Mouse (Mus musculus) hindbrain, embryonic 16.5 days (tissue): Measurements from ENCODE around the gene Gata2. TPM values are rescaled to one million over a fixed set of nuclear protein-coding genes. Genes with fewer than 3 reads are reported as not detected.

Experiments used
- ATAC-seq: fragments of 200-750 bp; cut with Nextera tagmentation; 2 replicates; pipeline ENCODE4 v1.8.0; 2017; ENCODE audit warnings: moderate TSS enrichment, moderate library complexity
- H3K27ac ChIP-seq: fragments of 300-500 bp; sonication (generic); 2 replicates; pipeline ENCODE4 v1.5.1; 2014; ENCODE audit warnings: low read depth, mild to moderate bottlenecking, control low read depth, low read length, moderate library complexity
- H3K27me3 ChIP-seq: fragments of 300-500 bp; sonication (generic); replicated peaks from 2 replicates; pipeline ENCODE4 v1.6.1; 2014; ENCODE audit warnings: low read length; ENCODE audit not compliant: control insufficient read depth, insufficient read depth
- H3K36me3 ChIP-seq: fragments of 300-500 bp; sonication (generic); 2 replicates; pipeline ENCODE4 v1.6.1; 2014; ENCODE audit warnings: mild to moderate bottlenecking, low read length, moderate library complexity, mixed read lengths; ENCODE audit not compliant: control insufficient read depth, insufficient read depth
- H3K4me1 ChIP-seq: fragments of 300-500 bp; sonication (generic); 2 replicates; pipeline ENCODE4 v1.6.1; 2014; ENCODE audit warnings: low read depth, low read length; ENCODE audit not compliant: control insufficient read depth, insufficient read depth
- H3K4me2 ChIP-seq: fragments of 300-500 bp; sonication (generic); 2 replicates; pipeline ENCODE4 v1.6.1; 2014; ENCODE audit warnings: mild to moderate bottlenecking, low read length, control low read depth, moderate library complexity
- H3K4me3 ChIP-seq: fragments of 300-500 bp; sonication (generic); 2 replicates; pipeline ENCODE4 v1.5.1; 2014; ENCODE audit warnings: mild to moderate bottlenecking, low read length, control low read depth, moderate library complexity
- H3K9ac ChIP-seq: fragments of 300-500 bp; sonication (generic); 2 replicates; pipeline ENCODE4 v1.6.1; 2014; ENCODE audit warnings: low read depth, mild to moderate bottlenecking, control low read depth, low read length, moderate library complexity
- H3K9me3 ChIP-seq: fragments of 300-500 bp; sonication (generic); 2 replicates; pipeline ENCODE4 v1.6.1; 2014; ENCODE audit warnings: mild to moderate bottlenecking, low read length, moderate library complexity; ENCODE audit not compliant: control insufficient read depth
- WGBS: fragments of 180-500 bp; shearing (Covaris S2); extraction: QIAGEN DNeasy Blood & Tissue Kit; methylation state at CpG from one replicate; pipeline ENCODE4 v1.1.7; 2014; 5-methylcytosine and 5-hydroxymethylcytosine counted together
- polyA plus RNA-seq: library from polyadenylated mRNA; unstranded; fragments of >200 nt; fragmentation: Nextera tagmentation; extraction: Ambion mirVana; gene quantifications from 2 replicates; pipeline ENCODE4 v1.2.1, GENCODE M21; 2015

Gene Gata2
- polyA plus RNA-seq, 1 experiment from 2014 or later, result 14.1 TPM

DNA sequence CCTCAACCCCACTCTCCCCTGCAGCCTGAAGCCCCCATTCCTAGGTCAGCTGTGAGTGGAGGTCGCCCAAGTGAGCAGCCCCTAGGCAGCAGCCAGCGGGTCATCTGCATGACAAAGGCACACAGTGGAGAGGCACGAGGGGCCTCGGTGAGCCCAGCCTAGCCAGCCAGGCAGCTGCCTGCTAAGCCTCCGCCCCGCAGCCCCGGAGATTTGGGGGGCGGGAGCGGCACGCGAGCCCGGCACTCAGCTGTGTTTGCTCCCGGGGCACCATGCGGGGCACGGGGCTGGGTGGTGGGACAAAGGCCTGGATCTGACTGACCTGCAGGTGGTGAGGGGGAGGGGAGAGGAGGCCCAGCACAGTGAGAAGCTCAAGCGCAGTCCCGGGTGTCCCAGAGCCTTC lies 42.3 kb downstream of the Gata2 start:
- ATAC-seq, result peak; percentile 56; the same call in 1 of the 2 replicates
- Histone ChIP-seq H3K9me3 (no peaks in the 10 kb centered on the region), H3K9ac (peak overlapping the region; percentile 18; the same call in 1 of the 2 replicates), H3K27ac (no peak overlapping the region), H3K36me3 (no peaks in the 10 kb centered on the region), H3K4me1 (peaks cover 6% of the 10 kb centered on the region), H3K27me3 (0 out of 2 replicates have a peak, but pooled peaks cover 2% of the 10 kb centered on the region), H3K4me3 (no peak overlapping the region), H3K4me2 (peak overlapping the region; percentile 37)
- under 1% methylated on average over 17 of the region's 17 CpGs for WGBS

DNA sequence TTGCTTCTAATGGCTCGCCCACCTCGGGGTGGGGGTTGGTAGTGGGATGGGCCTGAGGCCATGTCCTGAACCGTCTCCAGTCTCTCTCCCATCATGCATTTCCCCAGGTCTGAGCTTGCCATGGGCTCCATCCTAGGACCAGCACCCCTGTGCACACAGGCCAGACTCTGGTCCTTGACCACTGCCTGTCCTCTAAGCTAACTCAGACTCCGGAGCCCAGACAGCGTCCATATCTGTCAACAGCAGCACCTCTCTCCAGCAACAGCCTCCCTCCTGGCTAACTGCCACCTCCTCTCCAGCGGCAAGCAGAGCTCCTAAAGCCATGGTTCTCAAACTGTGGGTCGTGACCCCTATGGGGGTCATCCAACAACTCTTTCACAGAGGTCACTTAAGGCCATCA lies 42.8 kb downstream of the Gata2 start:
- Histone ChIP-seq H3K4me1 (peaks cover 6% of the 10 kb centered on the region), H3K27me3 (0 out of 2 replicates have a peak, but pooled peaks cover 2% of the 10 kb centered on the region), H3K27ac (no peak overlapping the region), H3K4me2 (no peak overlapping the region), H3K9ac (no peak overlapping the region), H3K9me3 (no peaks in the 10 kb centered on the region), H3K4me3 (no peak overlapping the region), H3K36me3 (no peaks in the 10 kb centered on the region)
- 8% methylated on average over 7 of the region's 7 CpGs for whole genome bisulfite sequencing
- ATAC-seq, result no peak

DNA sequence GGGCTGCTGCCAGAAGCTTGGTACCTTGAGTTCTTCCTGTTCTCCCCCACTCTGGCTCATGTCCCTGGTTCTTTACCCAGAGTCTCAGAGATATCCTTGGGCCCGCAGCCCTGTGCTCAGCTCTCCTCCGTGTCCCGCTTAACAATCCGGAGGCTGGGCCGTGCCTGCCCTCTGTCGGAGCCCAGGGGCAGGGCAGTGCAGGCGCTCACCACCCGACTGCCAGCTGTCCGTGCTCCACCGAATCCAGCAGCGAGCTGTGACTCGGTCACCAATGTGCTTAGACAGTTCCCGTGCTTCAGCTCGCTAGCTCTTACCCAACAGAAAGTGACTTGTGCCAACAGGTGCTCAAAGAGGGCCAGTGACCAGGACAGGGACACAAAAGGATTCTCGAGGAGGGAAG lies 48.9 kb downstream of the Gata2 start:
- H3K4me1 ChIP-seq, result no peaks in the 10 kb centered on the region; the same call in 1 of the 2 replicates
- H3K4me3 ChIP-seq, result no peak overlapping the region
- H3K27me3 ChIP-seq, result peaks cover 6% of the 10 kb centered on the region; the same call in 1 of the 2 replicates
- no peak overlapping the region for H3K9ac ChIP-seq
- no peak overlapping the region for H3K27ac ChIP-seq
- no peaks in the 10 kb centered on the region for H3K36me3 ChIP-seq
- no peak overlapping the region for H3K4me2 ChIP-seq
- no peaks in the 10 kb centered on the region for H3K9me3 ChIP-seq
- 3% methylated on average over 15 of the region's 15 CpGs for WGBS
- peak; percentile 77; the same call in 1 of the 2 replicates for ATAC-seq

DNA sequence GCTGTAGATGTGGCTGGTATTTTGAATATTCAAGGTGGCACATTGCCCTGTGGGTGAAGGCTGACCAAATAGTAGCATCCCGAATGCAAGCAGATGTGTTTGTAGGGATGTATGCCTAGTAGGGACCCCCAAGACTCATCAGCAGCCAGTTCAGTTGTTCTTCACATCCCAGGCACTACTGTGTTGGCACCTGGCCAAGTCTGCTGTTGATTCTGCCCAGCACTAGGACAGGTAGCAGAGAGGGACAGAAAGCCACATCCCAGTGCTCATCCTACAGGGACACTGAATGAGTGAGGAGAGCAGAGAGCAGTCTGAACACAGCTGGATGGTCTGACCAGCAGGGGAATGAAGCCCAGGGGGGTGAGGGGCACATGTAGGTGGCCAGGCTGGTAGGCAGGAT lies 55.5 kb downstream of the Gata2 start:
- H3K4me2 ChIP-seq, result no peak overlapping the region
- 0 out of 2 replicates have a peak, but pooled peaks cover 2% of the 10 kb centered on the region for H3K27me3 ChIP-seq
- ATAC-seq, result no peak
- no peaks in the 10 kb centered on the region for H3K36me3 ChIP-seq
- no peak overlapping the region for H3K9ac ChIP-seq
- H3K4me1 ChIP-seq, result no peaks in the 10 kb centered on the region
- no peak overlapping the region for H3K4me3 ChIP-seq
- WGBS, result 85% methylated on average over 1 of the region's 1 CpGs
- no peaks in the 10 kb centered on the region for H3K9me3 ChIP-seq
- H3K27ac ChIP-seq, result no peak overlapping the region

DNA sequence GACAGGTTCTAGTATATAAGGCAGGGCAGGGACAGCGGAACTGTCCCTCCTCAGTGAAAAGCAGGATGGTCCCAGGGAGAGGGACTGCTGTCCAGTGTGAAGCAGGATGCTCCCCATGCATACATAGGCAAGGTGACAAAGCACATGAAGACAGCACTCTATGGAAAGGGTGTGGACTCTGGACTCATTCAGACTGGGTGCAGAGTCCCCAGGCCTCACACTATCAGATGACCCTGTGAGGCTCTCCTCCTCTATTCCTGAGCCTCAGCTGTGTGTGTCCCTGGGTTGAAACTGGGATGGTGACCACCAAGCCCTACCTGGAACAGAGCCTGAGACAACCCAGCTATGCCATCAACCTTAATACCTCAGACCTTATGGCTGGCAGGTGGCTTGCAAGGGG lies 57.7 kb downstream of the Gata2 start:
- Histone ChIP-seq H3K4me3 (no peak overlapping the region), H3K4me2 (no peak overlapping the region), H3K9ac (no peak overlapping the region), H3K9me3 (no peaks in the 10 kb centered on the region), H3K36me3 (no peaks in the 10 kb centered on the region), H3K27me3 (no peaks in the 10 kb centered on the region), H3K27ac (no peak overlapping the region), H3K4me1 (no peaks in the 10 kb centered on the region)
- 88% methylated on average over 1 of the region's 1 CpGs for WGBS
- ATAC-seq, result no peak

DNA sequence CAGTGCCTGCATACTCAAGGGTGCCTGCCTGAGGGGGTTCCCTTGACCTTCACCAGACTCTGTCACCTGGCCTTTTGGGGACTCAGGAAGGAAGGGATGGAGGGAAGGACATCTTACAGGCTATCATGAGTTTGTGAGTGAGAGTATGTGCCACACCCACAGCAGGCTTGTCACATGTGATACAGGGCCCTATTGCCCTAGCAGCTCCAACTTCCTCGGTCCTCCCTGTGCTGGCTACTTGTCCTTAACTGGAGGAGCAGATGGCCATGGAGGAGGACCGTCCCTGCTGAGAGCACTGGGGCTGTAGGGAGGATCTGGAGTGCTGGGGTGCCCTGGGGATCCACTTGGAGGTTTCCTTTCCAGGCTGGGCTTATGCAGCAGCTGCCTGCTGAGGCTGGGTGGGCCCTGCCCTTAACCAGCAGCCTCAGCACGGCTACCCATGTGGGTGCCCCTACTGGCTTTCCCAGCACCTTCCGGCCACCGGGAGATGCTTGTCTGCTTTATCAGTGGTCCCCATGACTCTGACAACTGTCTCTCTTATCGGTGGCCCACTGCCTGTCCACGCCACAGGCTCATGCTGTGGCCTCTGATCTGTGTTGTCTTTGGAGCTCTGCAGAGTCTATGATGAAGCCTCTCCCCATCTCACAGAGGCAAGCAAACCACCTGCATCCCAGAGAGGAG lies 58.2 kb downstream of the Gata2 start:
- WGBS, result 83% methylated on average over 7 of the region's 7 CpGs
- Histone ChIP-seq H3K4me2 (no peak overlapping the region), H3K27ac (no peak overlapping the region), H3K36me3 (no peaks in the 10 kb centered on the region), H3K27me3 (no peaks in the 10 kb centered on the region), H3K9me3 (no peaks in the 10 kb centered on the region), H3K4me3 (no peak overlapping the region), H3K9ac (no peak overlapping the region), H3K4me1 (no peaks in the 10 kb centered on the region)
- ATAC-seq, result no peak

DNA sequence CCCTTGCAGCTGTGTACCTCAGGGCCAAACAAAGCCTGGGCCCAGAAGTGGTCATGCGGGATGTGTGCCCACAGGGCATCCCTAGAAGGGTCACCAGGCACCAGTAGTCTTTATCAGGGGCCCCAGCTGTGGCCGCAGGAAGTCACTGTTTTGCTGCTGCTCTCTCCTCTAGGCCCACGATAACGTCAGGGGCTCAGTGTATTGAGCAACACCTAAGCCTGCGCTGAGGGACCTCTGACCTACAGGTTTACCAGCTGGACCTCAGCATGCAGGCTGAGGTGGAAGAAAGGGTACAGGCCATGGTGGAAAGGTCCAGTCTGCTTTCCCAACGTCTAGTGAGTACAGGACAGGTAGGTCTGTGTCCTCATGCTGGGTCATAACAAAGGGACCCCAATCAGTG lies 60.4 kb downstream of the Gata2 start:
- Histone ChIP-seq H3K27me3 (no peaks in the 10 kb centered on the region), H3K9me3 (no peaks in the 10 kb centered on the region), H3K36me3 (no peaks in the 10 kb centered on the region), H3K27ac (no peak overlapping the region), H3K4me1 (no peaks in the 10 kb centered on the region), H3K9ac (no peak overlapping the region), H3K4me3 (no peak overlapping the region), H3K4me2 (no peak overlapping the region)
- no peak for ATAC-seq
- WGBS, result 77% methylated on average over 6 of the region's 6 CpGs

DNA sequence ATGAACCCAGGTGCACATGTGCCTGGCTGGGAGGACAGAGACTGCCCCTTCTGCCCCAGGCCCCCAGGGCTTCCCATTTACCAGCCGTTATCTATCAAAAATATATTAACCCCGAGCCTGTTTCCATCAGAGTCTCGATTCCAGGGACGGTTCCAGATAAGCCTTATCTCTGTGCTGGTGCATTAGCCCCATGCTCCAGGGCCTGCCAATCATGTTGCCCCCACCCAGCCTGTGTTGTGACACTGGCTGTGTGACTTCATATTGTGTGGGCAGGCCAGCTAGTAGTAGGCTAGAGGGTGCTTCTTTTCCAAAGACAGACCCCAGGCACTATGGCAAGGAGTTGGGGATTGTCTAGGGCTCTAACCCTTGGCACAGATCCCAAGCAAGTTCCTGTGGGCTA lies 61.7 kb downstream of the Gata2 start:
- WGBS, result 81% methylated on average over 4 of the region's 4 CpGs

More for the DNA sequence above, 61.7 kb downstream of the Gata2 start:
- Histone ChIP-seq H3K27ac (no peak overlapping the region), H3K9ac (no peak overlapping the region), H3K4me1 (no peaks in the 10 kb centered on the region), H3K27me3 (no peaks in the 10 kb centered on the region), H3K36me3 (no peaks in the 10 kb centered on the region), H3K4me3 (no peak overlapping the region), H3K9me3 (no peaks in the 10 kb centered on the region), H3K4me2 (no peak overlapping the region)
- ATAC-seq, result no peak
